Mouse (Mus musculus) left cerebral cortex, postnatal 25 days (tissue): ENCODE measurements around the gene Gpn2. TPM values are rescaled to one million over a fixed set of nuclear protein-coding genes. Genes with fewer than 3 reads are reported as not detected.

Experiments used
- DNase-seq, 2 experiments: peaks; one replicate each; pipeline ENCODE4 v3.0.0; 2022; ENCODE audit warnings: low spot score in 2 of 2, mixed read lengths in 1 of 2
- intact Hi-C: fragments of 180-260 bp; cut with DNase I; formaldehyde crosslinking; loops from one replicate; pipeline ENCODE4 v1.15.1; 2025
- total RNA-seq, 2 experiments: library from RNA; stranded (reverse); gene quantifications; 2 replicates each; pipeline ENCODE4 v1.2.3; 2021

Gene Gpn2
- total RNA-seq = 10 to 100 TPM in 1 of 2 experiments, 1 to 10 TPM in 1; 9.8 to 10.9 TPM

- peak; percentile 81 to 90 for DNase-seq
- intact Hi-C loops = no loop called here
Measured at GRCm38 (mm10) chr4:133584059-133584951, at the start of gene Gpn2. TSS of gene Gpn2 (plus strand) at chr4:133584362.

- intact Hi-C loops = no loop called here
- DNase-seq = no peak
Measured at GRCm38 (mm10) chr4:133536081-133536480, 48.1 kb upstream of the Gpn2 start.

GRCm38 (mm10) chr4:133536652-133537051 lies 47.5 kb upstream of the Gpn2 start:
- intact Hi-C loops = no loop called here
- DNase-seq = no peak

- intact Hi-C loops = no loop called here
Measured at GRCm38 (mm10) chr4:133545272-133546231, 38.6 kb upstream of the Gpn2 start, which contains the start of gene Nudc. TSS of gene Nudc (minus strand) at chr4:133545996.

GRCm38 (mm10) chr4:133552029-133552428 lies 32.1 kb upstream of the Gpn2 start:
- no peak for DNase-seq
- intact Hi-C loops = no loop called here

More at GRCm38 (mm10) chr4:133545272-133546231, 38.6 kb upstream of the Gpn2 start, which contains the start of gene Nudc:
- DNase-seq = peak; percentile 96 to 98

- DNase-seq = no peak
- intact Hi-C loops = no loop called here
Measured at GRCm38 (mm10) chr4:133552768-133553447, 31.3 kb upstream of the Gpn2 start, which contains the start of gene Nr0b2. TSS of gene Nr0b2 (plus strand) at chr4:133553376.

- intact Hi-C loops = no loop called here
- DNase-seq = no peak
Measured at GRCm38 (mm10) chr4:133553448-133554330, 30.5 kb upstream of the Gpn2 start.

- DNase-seq = no peak
- intact Hi-C loops = no loop called here
Measured at GRCm38 (mm10) chr4:133557041-133557717, 27.0 kb upstream of the Gpn2 start.

GRCm38 (mm10) chr4:133559846-133560245 lies 24.3 kb upstream of the Gpn2 start:
- no peak for DNase-seq
- intact Hi-C loops = no loop called here

GRCm38 (mm10) chr4:133561622-133562021 lies 22.5 kb upstream of the Gpn2 start:
- intact Hi-C loops = no loop called here
- no peak for DNase-seq

- intact Hi-C loops = no loop called here
- DNase-seq = no peak
Measured at GRCm38 (mm10) chr4:133563123-133563571, 21.0 kb upstream of the Gpn2 start.

GRCm38 (mm10) chr4:133567251-133567650 lies 16.9 kb upstream of the Gpn2 start:
- no peak for DNase-seq
- intact Hi-C loops = no loop called here

GRCm38 (mm10) chr4:133569291-133570065 lies 14.7 kb upstream of the Gpn2 start:
- intact Hi-C loops = no loop called here

GRCm38 (mm10) chr4:133570066-133570466 lies 14.1 kb upstream of the Gpn2 start:
- intact Hi-C loops = no loop called here
- DNase-seq = no peak

More at GRCm38 (mm10) chr4:133569291-133570065, 14.7 kb upstream of the Gpn2 start:
- DNase-seq = no peak

- DNase-seq = peak; percentile 93 to 94
- intact Hi-C loops = no loop called here
Measured at GRCm38 (mm10) chr4:133574070-133574842, 9.9 kb upstream of the Gpn2 start, which contains the start of gene Gpatch3. TSS of gene Gpatch3 (plus strand) at chr4:133574745.

GRCm38 (mm10) chr4:133574843-133575202 lies 9.3 kb upstream of the Gpn2 start:
- DNase-seq = no peak
- intact Hi-C loops = no loop called here
